Mouse (Mus musculus) bone marrow macrophage, adult 2 months (primary cell): ENCODE results near the gene Gm45713. TPM values are rescaled to one million over a fixed set of nuclear protein-coding genes. Genes with fewer than 3 reads are reported as not detected.

Source experiments
- H3K27ac ChIP-seq: 2 replicates; pipeline ENCODE4 v1.5.1; 2012; ENCODE audit warnings: low read depth, low read length; ENCODE audit not compliant: insufficient read depth
- H3K4me1 ChIP-seq: 2 replicates; pipeline ENCODE4 v1.6.1; 2012; ENCODE audit warnings: low read length; ENCODE audit not compliant: control insufficient read depth, insufficient read depth
- H3K4me3 ChIP-seq: 2 replicates; pipeline ENCODE4 v1.5.1; 2012; ENCODE audit warnings: mild to moderate bottlenecking, low read length, moderate library complexity; ENCODE audit not compliant: insufficient read depth
- CTCF ChIP-seq: IDR thresholded peaks from 2 replicates; pipeline ENCODE4 v1.5.1; 2012; ENCODE audit warnings: low read depth, mild to moderate bottlenecking, low read length, moderate library complexity
- POLR2A ChIP-seq: IDR thresholded peaks from 2 replicates; pipeline ENCODE4 v1.6.1; 2012; ENCODE audit warnings: mild to moderate bottlenecking, low read depth, low read length, borderline replicate concordance
- polyA plus RNA-seq: library from polyadenylated mRNA; stranded (reverse); fragments of >200 nt; gene quantifications from 2 replicates; pipeline ENCODE4 v1.2.4, GENCODE M21; 2012; ENCODE audit not compliant: missing spikeins, insufficient read depth, insufficient read length

Gene Gm45713
- polyA plus RNA-seq, 1 experiment: not detected

- H3K27ac ChIP-seq: peak overlapping the region; percentile 67
- H3K4me3 ChIP-seq: no peak overlapping the region
- H3K4me1 ChIP-seq: peaks cover 23% of the 10 kb centered on the region
- TF ChIP-seq CTCF: no peak
- no peak for TF ChIP-seq POLR2A
These were observed 55.0 kb downstream of the Gm45713 start for GRCm38 (mm10) chr7:45081016-45081415.

- no peak for TF ChIP-seq POLR2A
- peak; percentile 61 for TF ChIP-seq CTCF
- Histone ChIP-seq H3K27ac (no peak overlapping the region), H3K4me1 (peaks cover 35% of the 10 kb centered on the region), H3K4me3 (no peak overlapping the region)
These were observed 56.2 kb downstream of the Gm45713 start for GRCm38 (mm10) chr7:45079856-45080255.

- H3K4me3 ChIP-seq: no peak overlapping the region
- H3K27ac ChIP-seq: no peak overlapping the region
- TF ChIP-seq CTCF: peak; percentile 96
- TF ChIP-seq POLR2A: no peak
- H3K4me1 ChIP-seq: peaks cover 36% of the 10 kb centered on the region
These were observed 57.5 kb downstream of the Gm45713 start for GRCm38 (mm10) chr7:45078513-45078912.

GRCm38 (mm10) chr7:45077829-45078228 is 58.2 kb downstream of the Gm45713 start:
- Histone ChIP-seq H3K4me1 (peaks cover 36% of the 10 kb centered on the region), H3K27ac (no peak overlapping the region), H3K4me3 (no peak overlapping the region)
- TF ChIP-seq CTCF: no peak
- no peak for TF ChIP-seq POLR2A

- H3K4me3 ChIP-seq: no peak overlapping the region
- no peak for TF ChIP-seq CTCF
- TF ChIP-seq POLR2A: no peak
- peaks cover 33% of the 10 kb centered on the region for H3K4me1 ChIP-seq
- no peak overlapping the region for H3K27ac ChIP-seq
These were observed 58.7 kb downstream of the Gm45713 start for GRCm38 (mm10) chr7:45077322-45077721.

GRCm38 (mm10) chr7:45076501-45076900 is 59.5 kb downstream of the Gm45713 start:
- Histone ChIP-seq H3K27ac (no peak overlapping the region), H3K4me3 (no peak overlapping the region), H3K4me1 (peaks cover 30% of the 10 kb centered on the region)
- no peak for TF ChIP-seq CTCF
- TF ChIP-seq POLR2A: no peak

Other genes starting within 250 kb of the Gm45713 start
- gene Med25, start 243.5 kb downstream of the Gm45713 start, polyA plus RNA-seq: 32.3 and 33.4 TPM in 2 replicates
- gene Fuz, start 240.2 kb downstream of the Gm45713 start, polyA plus RNA-seq: 11.3 and 14.1 TPM in 2 replicates
- 42.3 and 56.7 TPM in 2 replicates for gene Ap2a1, start 206.7 kb downstream of the Gm45713 start, polyA plus RNA-seq
- gene Tsks, start 193.0 kb downstream of the Gm45713 start, polyA plus RNA-seq: not detected in 2 replicates
- gene Cpt1c, start 161.4 kb downstream of the Gm45713 start, polyA plus RNA-seq: 0.99 and 2.3 TPM in 2 replicates
- 54.4 and 61.6 TPM in 2 replicates for gene Prmt1, start 149.7 kb downstream of the Gm45713 start, polyA plus RNA-seq
- 91.0 and 94.7 TPM in 2 replicates for gene Irf3, start 138.6 kb downstream of the Gm45713 start, polyA plus RNA-seq
- 15.3 and 16.0 TPM in 2 replicates for gene Bcl2l12, start 137.5 kb downstream of the Gm45713 start, polyA plus RNA-seq
- 44.3 and 47.3 TPM in 2 replicates for gene Scaf1, start 119.9 kb downstream of the Gm45713 start, polyA plus RNA-seq
- gene Rras, start 118.3 kb downstream of the Gm45713 start, polyA plus RNA-seq: 119 and 123 TPM in 2 replicates
- 19.3 and 22.5 TPM in 2 replicates for gene Prr12, start 83.3 kb downstream of the Gm45713 start, polyA plus RNA-seq
- gene Nosip, start 73.8 kb downstream of the Gm45713 start, polyA plus RNA-seq: 68.2 and 68.9 TPM in 2 replicates
- gene Prrg2, start 73.6 kb downstream of the Gm45713 start, polyA plus RNA-seq: 22.9 and 23.6 TPM in 2 replicates
- 3.1 and 4.6 TPM in 2 replicates for gene Rcn3, start 44.0 kb downstream of the Gm45713 start, polyA plus RNA-seq
- gene Fcgrt, start 32.4 kb downstream of the Gm45713 start, polyA plus RNA-seq: 149 and 150 TPM in 2 replicates
- gene Rps11, start 11.8 kb downstream of the Gm45713 start, polyA plus RNA-seq: 1,675 and 1,722 TPM in 2 replicates
- gene Rpl13a, start 7.5 kb downstream of the Gm45713 start, polyA plus RNA-seq: 1,569 and 1,898 TPM in 2 replicates
- 28.2 and 30.8 TPM in 2 replicates for gene Flt3l, start 201 bp upstream of the Gm45713 start, polyA plus RNA-seq
- 65.7 and 66.7 TPM in 2 replicates for gene Pih1d1, start 18.1 kb upstream of the Gm45713 start, polyA plus RNA-seq
- 89.0 and 111 TPM in 2 replicates for gene Aldh16a1, start 18.4 kb upstream of the Gm45713 start, polyA plus RNA-seq
- not detected in 2 replicates for gene Slc17a7, start 27.7 kb upstream of the Gm45713 start, polyA plus RNA-seq
- not detected in 2 replicates for gene Gfy, start 43.3 kb upstream of the Gm45713 start, polyA plus RNA-seq
- gene Pth2, start 44.8 kb upstream of the Gm45713 start, polyA plus RNA-seq: not detected in 2 replicates
- 0.24 TPM in 1 of 2 replicates, not detected in the other for gene Ccdc155, start 68.7 kb upstream of the Gm45713 start, polyA plus RNA-seq
- not detected in 2 replicates for gene Dkkl1, start 75.9 kb upstream of the Gm45713 start, polyA plus RNA-seq
- gene Tead2, start 79.5 kb upstream of the Gm45713 start, polyA plus RNA-seq: 2.1 TPM in 1 of 2 replicates, not detected in the other
- gene Cd37, start 102.9 kb upstream of the Gm45713 start, polyA plus RNA-seq: 238 and 243 TPM in 2 replicates
- gene Slc6a16, start 104.9 kb upstream of the Gm45713 start, polyA plus RNA-seq: not detected in 2 replicates
- gene Slc6a21, start 141.3 kb upstream of the Gm45713 start, polyA plus RNA-seq: not detected in 2 replicates
- gene Trpm4, start 197.5 kb upstream of the Gm45713 start, polyA plus RNA-seq: 14.1 and 16.0 TPM in 2 replicates
- gene Hrc, start 199.1 kb upstream of the Gm45713 start, polyA plus RNA-seq: not detected in 2 replicates
- gene Ppfia3, start 230.8 kb upstream of the Gm45713 start, polyA plus RNA-seq: 1.6 and 1.8 TPM in 2 replicates
- 3.0 and 3.6 TPM in 2 replicates for gene Lin7b, start 234.4 kb upstream of the Gm45713 start, polyA plus RNA-seq